Mouse (Mus musculus) 3134 (cell line): ENCODE measurements around the gene Kdelc1.
A peak's percentile ranks its signal among the peaks of the same experiment; 100 is the strongest.

Experiments used
- DNase-seq: peaks from one replicate; pipeline ENCODE4 v3.0.0-alpha.2; 2011; ENCODE audit warnings: low spot score; ENCODE audit not compliant: insufficient read length; ENCODE audit errors: extremely low read depth

Gene Kdelc1

GRCm38 (mm10) chr1:44064625-44065024, 54.0 kb downstream of the Kdelc1 start:
- DNase-seq, result peak; percentile 11

- no peak for DNase-seq
Measured at GRCm38 (mm10) chr1:44063439-44063838, 55.2 kb downstream of the Kdelc1 start.

- no peak for DNase-seq
Measured at GRCm38 (mm10) chr1:44061836-44062235, 56.8 kb downstream of the Kdelc1 start, which contains the start of gene Gm8251. Gene Gm8251, minus strand, starts transcription at chr1:44061936.

- DNase-seq, result no peak
Measured at GRCm38 (mm10) chr1:44057805-44058204, 60.8 kb downstream of the Kdelc1 start.
